Mouse (Mus musculus) gastrocnemius, postnatal 14 days (tissue): Measurements from ENCODE around the gene Cuedc1. TPM values are rescaled to one million over a fixed set of nuclear protein-coding genes. Genes with fewer than 3 reads are reported as not detected.

ENCODE experiments used
- DNase-seq: peaks from one replicate; pipeline ENCODE4 v3.0.0; 2021; ENCODE audit warnings: mixed read lengths
- intact Hi-C: fragments of 180-260 bp; cut with DNase I; formaldehyde crosslinking; loops from one replicate; pipeline ENCODE4 v1.15.1; 2025; ENCODE audit warnings: low total_unique reads
- total RNA-seq, 2 experiments: library from RNA; stranded (reverse); gene quantifications; 2 replicates each; pipeline ENCODE4 v1.2.3; 2021

Gene Cuedc1
- total RNA-seq, 2 experiments from 2014 or later, result 48.5 to 50.0 TPM

GRCm38 (mm10) chr11:88161051-88161581 lies 63.3 kb downstream of the Cuedc1 start:
- peak; percentile 81 for DNase-seq
- intact Hi-C loops, result no loop called here

GRCm38 (mm10) chr11:88161651-88162362 lies 63.9 kb downstream of the Cuedc1 start:
- DNase-seq, result peak; percentile 96
- intact Hi-C loops, result no loop called here

GRCm38 (mm10) chr11:88162740-88163139 lies 64.9 kb downstream of the Cuedc1 start:
- intact Hi-C loops, result no loop called here
- DNase-seq, result no peak

GRCm38 (mm10) chr11:88164213-88164723 lies 66.4 kb downstream of the Cuedc1 start:
- intact Hi-C loops, result no loop called here
- no peak for DNase-seq

GRCm38 (mm10) chr11:88164801-88165377 lies 67.0 kb downstream of the Cuedc1 start:
- intact Hi-C loops, result no loop called here
- DNase-seq, result peak; percentile 92

GRCm38 (mm10) chr11:88165683-88166364 lies 68.0 kb downstream of the Cuedc1 start:
- peak; percentile 52 for DNase-seq
- intact Hi-C loops, result no loop called here

GRCm38 (mm10) chr11:88166471-88166870 lies 68.6 kb downstream of the Cuedc1 start:
- intact Hi-C loops, result no loop called here
- DNase-seq, result no peak

- DNase-seq, result no peak
- intact Hi-C loops, result no loop called here
These were observed 70.8 kb downstream of the Cuedc1 start for GRCm38 (mm10) chr11:88168611-88169010.

- intact Hi-C loops, result no loop called here
- no peak for DNase-seq
These were observed 71.7 kb downstream of the Cuedc1 start for GRCm38 (mm10) chr11:88169531-88170040.

GRCm38 (mm10) chr11:88170606-88171005 lies 72.7 kb downstream of the Cuedc1 start:
- intact Hi-C loops, result no loop called here
- DNase-seq, result no peak

GRCm38 (mm10) chr11:88171876-88172442 lies 74.1 kb downstream of the Cuedc1 start:
- intact Hi-C loops, result no loop called here
- peak; percentile 32 for DNase-seq

- peak; percentile 82 for DNase-seq
- intact Hi-C loops, result no loop called here
These were observed 74.9 kb downstream of the Cuedc1 start for GRCm38 (mm10) chr11:88172601-88173325.

- DNase-seq, result no peak
- intact Hi-C loops, result no loop called here
These were observed 75.6 kb downstream of the Cuedc1 start for GRCm38 (mm10) chr11:88173386-88174025.

- intact Hi-C loops, result no loop called here
- peak; percentile 84 for DNase-seq
These were observed 82.7 kb downstream of the Cuedc1 start for GRCm38 (mm10) chr11:88180467-88180958.

GRCm38 (mm10) chr11:88180959-88181619 lies 83.2 kb downstream of the Cuedc1 start:
- intact Hi-C loops, result no loop called here

GRCm38 (mm10) chr11:88184632-88185180 lies 86.8 kb downstream of the Cuedc1 start:
- peak; percentile 26 for DNase-seq
- intact Hi-C loops, result loop anchor here (5.0 kb wide), 1 partner anchor 212 kb away; no protein-coding TSS in a partner anchor

More at GRCm38 (mm10) chr11:88180959-88181619, 83.2 kb downstream of the Cuedc1 start:
- DNase-seq, result peak; percentile 89
